Mouse (Mus musculus) layer of hippocampus, adult 11-12 months (tissue): ENCODE measurements at regions not wholly inside any gene's neighbourhood (a gene's known extent, or its start where the extent isn't known, plus 50 kb on each side); places are given as distances from the start of the nearest gene placed in this dataset.

Source experiments
- DNase-seq: peaks from one replicate; pipeline ENCODE4 v3.0.0; 2022; ENCODE audit warnings: low spot score

DNA sequence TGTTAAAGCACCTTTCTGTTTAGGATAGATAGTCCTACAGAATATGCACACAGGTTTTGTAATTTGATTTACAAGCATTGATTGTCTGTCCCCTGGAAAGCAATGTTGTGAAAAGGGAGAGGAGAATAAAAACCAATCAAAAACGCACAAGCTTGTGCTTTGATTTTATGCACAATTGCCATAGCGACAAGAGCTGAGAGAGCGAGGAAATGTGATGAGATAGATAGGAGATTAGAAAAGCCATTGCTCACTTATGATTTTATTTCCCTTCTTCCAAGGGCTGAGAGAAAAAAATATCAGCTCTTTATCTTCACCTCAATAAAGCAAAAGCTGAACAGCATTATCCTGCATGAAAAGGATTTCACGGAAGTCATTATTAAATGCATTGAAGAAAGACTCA, 133.0 kb upstream of the Nrxn1 start:
- DNase-seq = no peak

DNA sequence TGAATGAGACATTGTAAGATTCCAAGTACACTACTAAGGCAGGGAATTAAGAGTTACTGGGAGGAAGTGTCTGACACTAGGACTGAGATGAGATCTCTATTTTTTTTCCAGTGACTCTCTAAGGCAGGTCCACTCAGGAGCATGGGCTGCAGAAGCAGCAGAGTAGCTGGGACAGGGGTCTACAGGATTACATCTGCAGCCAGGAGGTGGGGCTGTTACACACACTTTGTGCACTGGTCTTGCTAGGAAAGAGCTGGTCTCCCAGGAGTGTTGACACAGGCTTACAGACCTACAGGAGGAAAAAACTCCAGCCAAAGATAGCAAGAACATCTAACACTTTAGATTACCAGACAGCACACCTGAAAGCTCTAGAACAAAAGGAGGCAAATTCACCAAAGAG, 123.6 kb upstream of the Nrxn1 start:
- no peak for DNase-seq

DNA sequence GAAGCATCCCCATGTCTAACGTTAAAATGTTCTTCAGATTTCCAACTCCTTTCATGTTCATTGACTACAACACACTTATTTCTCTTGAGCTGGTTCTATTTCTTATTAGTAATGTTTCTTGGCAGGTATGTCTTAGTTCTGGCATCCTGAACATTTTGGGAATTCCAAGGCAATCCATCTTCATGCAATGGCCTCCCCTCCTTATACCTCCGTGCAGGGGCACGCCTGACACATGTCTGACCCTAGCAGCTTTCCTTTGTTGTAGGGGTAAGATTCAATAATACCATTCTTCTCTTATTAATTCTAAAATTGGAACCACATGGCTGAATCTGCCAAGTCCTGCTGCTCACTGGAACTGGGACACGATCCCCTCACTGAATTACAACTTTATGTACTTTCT, 89.7 kb upstream of the Nrxn1 start:
- DNase-seq = no peak

DNA sequence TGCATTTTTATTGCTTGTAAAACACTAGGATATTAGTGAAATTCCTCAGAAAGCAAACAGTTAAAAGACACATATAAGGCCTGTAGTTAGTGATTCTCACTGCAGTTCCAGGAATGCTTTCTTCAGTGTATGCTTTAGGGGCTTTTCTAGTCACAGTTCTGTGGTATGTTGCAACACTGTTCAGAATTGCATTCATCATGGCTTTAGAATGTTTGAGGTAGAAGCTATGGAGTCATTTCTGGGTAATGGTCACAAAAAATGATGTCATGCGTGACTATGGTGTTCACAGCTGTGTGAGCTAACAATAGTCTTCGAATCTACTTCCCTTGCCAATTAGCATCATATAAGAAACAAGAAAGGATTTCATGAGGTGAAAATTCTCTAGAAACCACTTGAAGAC, 69.0 kb upstream of the Nrxn1 start:
- DNase-seq = no peak
